37 mouse cellular contexts compared by ENCODE assay signal in genomic region chr1:134101593-134101992, GRCm38 (mm10). TPM values are rescaled to one million over a fixed set of nuclear protein-coding genes. Genes with fewer than 3 reads are reported as not detected.
DNase-seq lines count a peak whose midpoint lies in the region; ATAC-seq and TF ChIP-seq lines count a peak whose summit lies in the region.
"Had no signal": no experiment of that assay in that cellular context is flagged by ENCODE, and none has a peak within 500 bp of the region (broad histone marks: within the 10 kb centered on the region; RNA-seq: fewer than 3 reads in every experiment).

No protein-coding gene starts in this region.

- H3K27ac ChIP-seq in midbrain, embryonic 10.5 days (replicated peaks): peak overlapping the region; percentile 38; the same call in 1 of the 2 replicates
- H3K27ac ChIP-seq in midbrain, postnatal 0 days (ENCODE audit: low read depth, low read length): no peak overlapping the region
- H3K27ac ChIP-seq in ES-Bruce4 (ENCODE audit: insufficient read depth, low read length): peak overlapping the region; percentile 52
- H3K27ac ChIP-seq: embryonic facial prominence, embryonic 12.5 days; forebrain, embryonic 15.5 days; hindbrain, embryonic 15.5 days; kidney, embryonic 15.5 days; layer of hippocampus, adult 2 months; left cerebral cortex, adult 2 months; limb, embryonic 12.5 days; neural tube, embryonic 13.5 days had no signal

- H3K4me3 ChIP-seq in midbrain, embryonic 10.5 days: no peak overlapping the region
- H3K4me3 ChIP-seq in midbrain, postnatal 0 days (ENCODE audit: low read depth, low read length): no peak overlapping the region
- H3K4me3 ChIP-seq in ES-Bruce4 (ENCODE audit: low read depth, low read length): no peak overlapping the region
- H3K4me3 ChIP-seq: embryonic facial prominence, embryonic 12.5 days; forebrain, embryonic 10.5 days; forebrain, embryonic 15.5 days; hindbrain, embryonic 15.5 days; kidney, embryonic 15.5 days; layer of hippocampus, adult 2 months; left cerebral cortex, adult 2 months; limb, embryonic 12.5 days; neural tube, embryonic 13.5 days had no signal

- no peaks in the 10 kb centered on the region for H3K9me3 ChIP-seq in midbrain, embryonic 10.5 days (replicated peaks)
- H3K9me3 ChIP-seq in midbrain, postnatal 0 days (ENCODE audit: low read length): no peaks in the 10 kb centered on the region
- no peaks in the 10 kb centered on the region for H3K9me3 ChIP-seq in ES-Bruce4 (replicated peaks; ENCODE audit: control insufficient read depth, insufficient read depth, low read length, poor library complexity, severe bottlenecking)
- H3K9me3 ChIP-seq: embryonic facial prominence, embryonic 12.5 days; forebrain, embryonic 10.5 days; forebrain, embryonic 15.5 days; G1E; hindbrain, embryonic 15.5 days; kidney, embryonic 15.5 days; limb, embryonic 12.5 days; neural tube, embryonic 13.5 days had no signal

- 76% methylated on average over 3 of the region's 3 CpGs for WGBS in midbrain, embryonic 10.5 days
- WGBS in midbrain, postnatal 0 days: 70% methylated on average over 3 of the region's 3 CpGs

- H3K4me2 ChIP-seq in midbrain, postnatal 0 days (ENCODE audit: low read depth, low read length, poor library complexity, severe bottlenecking): no peak overlapping the region
- H3K4me2 ChIP-seq: embryonic facial prominence, embryonic 12.5 days; forebrain, embryonic 15.5 days; heart, embryonic 11.5 days; hindbrain, embryonic 15.5 days; kidney, embryonic 15.5 days; limb, embryonic 12.5 days; lung, embryonic 14.5 days; midbrain, embryonic 11.5 days; neural tube, embryonic 13.5 days had no signal

- ATAC-seq in midbrain, postnatal 0 days (ENCODE audit: low FRiP score): no peak
- ATAC-seq: forebrain, embryonic 15.5 days; inflammation-experienced regulatory T-cells, adult 6 months; midbrain, embryonic 16.5 days had no signal

- no peak for TF ChIP-seq POLR2A in ES-Bruce4 (IDR thresholded peaks at IDR 0.05; ENCODE audit: insufficient read depth, low read length)

- H3K27me3 ChIP-seq in midbrain, embryonic 10.5 days (ENCODE audit: low read depth, poor library complexity, severe bottlenecking): no peaks in the 10 kb centered on the region
- no peaks in the 10 kb centered on the region for H3K27me3 ChIP-seq in midbrain, postnatal 0 days (ENCODE audit: insufficient read depth, low read length)
- no peaks in the 10 kb centered on the region for H3K27me3 ChIP-seq in ES-Bruce4 (ENCODE audit: control insufficient read depth, insufficient read depth, low read length, poor library complexity, severe bottlenecking)
- H3K27me3 ChIP-seq: forebrain, embryonic 15.5 days; hindbrain, embryonic 15.5 days; kidney, embryonic 15.5 days; neural tube, embryonic 13.5 days had no signal

- H3K36me3 ChIP-seq in midbrain, embryonic 10.5 days: no peaks in the 10 kb centered on the region
- H3K36me3 ChIP-seq in midbrain, postnatal 0 days (ENCODE audit: insufficient read depth, low read length): no peaks in the 10 kb centered on the region
- no peaks in the 10 kb centered on the region for H3K36me3 ChIP-seq in ES-Bruce4 (ENCODE audit: control insufficient read depth, insufficient read depth, low read length, poor library complexity, severe bottlenecking)
- H3K36me3 ChIP-seq: embryonic facial prominence, embryonic 12.5 days; forebrain, embryonic 10.5 days; forebrain, embryonic 15.5 days; G1E; hindbrain, embryonic 15.5 days; kidney, embryonic 15.5 days; limb, embryonic 12.5 days; neural tube, embryonic 13.5 days had no signal

- peak; percentile 88 for DNase-seq in heart, adult 11 months
- DNase-seq in heart, adult 8-10 months (ENCODE audit: low spot score): no peak
- DNase-seq in midbrain, embryonic 10.5 days (ENCODE audit: low spot score): no peak
- no peak for DNase-seq in midbrain, postnatal 0 days (ENCODE audit: low spot score)
- DNase-seq in NIH3T3 (ENCODE audit: low read depth): peak; percentile 46
- no peak for DNase-seq in layer of hippocampus, adult 11-12 months (ENCODE audit: low spot score)
- DNase-seq: adrenal gland, postnatal 10 days; cerebellum, adult 11-12 months; cerebellum, adult 9-11 months; embryo, embryonic 11 days; heart, postnatal 4 days; kidney, adult 11 months; lung, embryonic 14.5 days; lung, postnatal 14 days; retina, postnatal 1 day; right cerebral cortex, postnatal 14 days; thymus, postnatal 14 days had no signal

- H3K9ac ChIP-seq in midbrain, postnatal 0 days (replicated peaks; ENCODE audit: low read length, poor library complexity, severe bottlenecking): no peak overlapping the region
- H3K9ac ChIP-seq in ES-Bruce4 (ENCODE audit: low read depth, poor library complexity, severe bottlenecking): no peak overlapping the region
- H3K9ac ChIP-seq: embryonic facial prominence, embryonic 12.5 days; forebrain, embryonic 15.5 days; hindbrain, embryonic 15.5 days; kidney, embryonic 15.5 days; limb, embryonic 12.5 days; lung, embryonic 14.5 days; neural tube, embryonic 13.5 days had no signal

- TF ChIP-seq EP300 in ES-Bruce4 (IDR thresholded peaks at IDR 0.05; ENCODE audit: insufficient read depth, low read depth, low read length): no peak

- peaks cover 47% of the 10 kb centered on the region for H3K4me1 ChIP-seq in midbrain, embryonic 10.5 days
- H3K4me1 ChIP-seq in midbrain, postnatal 0 days (ENCODE audit: insufficient read depth, low read length): peaks cover 6% of the 10 kb centered on the region; the same call in 1 of the 2 replicates
- H3K4me1 ChIP-seq in ES-Bruce4 (ENCODE audit: control insufficient read depth, insufficient read depth, low read length): peaks cover 9% of the 10 kb centered on the region

- TF ChIP-seq CTCF in midbrain, postnatal 0 days (IDR thresholded peaks at IDR 0.05): no peak
- TF ChIP-seq CTCF in ES-Bruce4 (IDR thresholded peaks at IDR 0.05; ENCODE audit: low read depth, low read length): no peak

RNA-seq across cellular contexts. Expression of gene Chit1, which starts 9.4 kb away (rescaled TPM):
- total RNA-seq in heart, adult 8-10 months (2022): not detected
- not detected in 2 replicates for polyA plus RNA-seq in midbrain, embryonic 10.5 days (2016; fragmentation: Nextera tagmentation; extraction: Ambion mirVana)
- total RNA-seq in midbrain, postnatal 0 days (2014; rRNA removed): 0.24 and 0.99 TPM in 2 replicates
- polyA plus RNA-seq in midbrain, postnatal 0 days (2015; fragmentation: Nextera tagmentation; extraction: Ambion mirVana): 0.21 and 0.48 TPM in 2 replicates
- not detected in 2 replicates for polyA plus RNA-seq in ES-Bruce4 (2011; ENCODE audit: insufficient read depth, insufficient read length, low read depth, missing spikeins)
- total RNA-seq: G1E; gastrocnemius, adult 18-20 months; heart, postnatal 4 days; left cerebral cortex, adult 2 months; left cerebral cortex, postnatal 25 days; liver, adult 2 months had no signal
- polyA plus RNA-seq: embryonic facial prominence, embryonic 12.5 days; forebrain, embryonic 10.5 days; G1E; inflammation-experienced regulatory T-cells, adult 6 months; limb, embryonic 12.5 days; liver, adult 2 months; lung, embryonic 14.5 days; midbrain, embryonic 11.5 days; small intestine, adult 2 months; stomach, embryonic 14.5 days had no signal

RNA-seq across cellular contexts. Expression of gene Btg2, which starts 22.7 kb away (rescaled TPM):
- 10 to 100 TPM; 18.3 to 35.3 (median 28.0) TPM for total RNA-seq in heart, adult 8-10 months (2022)
- 107 and 161 TPM in 2 replicates for polyA plus RNA-seq in midbrain, embryonic 10.5 days (2016; fragmentation: Nextera tagmentation; extraction: Ambion mirVana)
- total RNA-seq in midbrain, postnatal 0 days (2014; rRNA removed): 12.0 and 19.8 TPM in 2 replicates
- 8.9 and 9.9 TPM in 2 replicates for polyA plus RNA-seq in midbrain, postnatal 0 days (2015; fragmentation: Nextera tagmentation; extraction: Ambion mirVana)
- polyA plus RNA-seq in ES-Bruce4 (2011; ENCODE audit: insufficient read depth, insufficient read length, low read depth, missing spikeins): 109 and 112 TPM in 2 replicates

Comparison
In these comparisons a context has a peak if more than half of its experiments do, and no peak if none do; other contexts are left out.
1. DNase-seq: peak in heart, adult 11 months (single experiment) and NIH3T3 (single experiment); none in heart, adult 8-10 months (single experiment), midbrain, embryonic 10.5 days (single experiment), midbrain, postnatal 0 days (single experiment) and layer of hippocampus, adult 11-12 months (single experiment).